Mouse (Mus musculus): Measurements from ENCODE around the gene Rab11fip5. TPM values are rescaled to one million over a fixed set of nuclear protein-coding genes. Genes with fewer than 3 reads are reported as not detected.

The Rab11fip5 gene
- polyA plus RNA-seq, 1 experiment from 2014 or later = 9.0 TPM

DNA sequence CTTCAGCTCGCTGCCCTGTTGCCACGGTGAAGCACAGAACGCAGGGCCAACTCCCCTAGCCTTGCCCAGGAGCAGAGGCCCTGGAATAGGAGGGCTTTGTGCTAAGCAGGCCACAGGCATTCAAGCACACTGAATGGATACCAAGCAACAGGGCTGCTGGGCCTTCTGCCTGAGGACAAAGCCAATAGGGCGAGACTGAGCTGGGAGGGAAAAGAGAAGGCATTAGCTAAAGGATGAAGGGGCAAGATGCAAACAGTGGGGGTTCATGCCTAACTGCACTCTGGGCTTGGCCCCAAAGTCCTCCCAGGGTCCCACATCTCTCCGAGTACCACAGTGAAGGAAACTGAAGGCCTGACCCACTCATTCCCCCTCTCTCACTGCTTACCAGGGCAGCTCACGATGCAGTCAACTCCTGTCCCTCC is 54.0 kb downstream of the Rab11fip5 start:
- Histone ChIP-seq H3K27me3 (ENCODE audit: insufficient read depth, poor library complexity, severe bottlenecking) (no peaks in the 10 kb centered on the region), H3K27ac (no peak overlapping the region), H3K4me3 (no peak overlapping the region), H3K36me3 (no peaks in the 10 kb centered on the region), H3K9me3 (no peaks in the 10 kb centered on the region), H3K4me1 (no peaks in the 10 kb centered on the region)
- no peak for DNase-seq (ENCODE audit: low spot score)
- WGBS = 84% methylated on average over 6 of the region's 6 CpGs

DNA sequence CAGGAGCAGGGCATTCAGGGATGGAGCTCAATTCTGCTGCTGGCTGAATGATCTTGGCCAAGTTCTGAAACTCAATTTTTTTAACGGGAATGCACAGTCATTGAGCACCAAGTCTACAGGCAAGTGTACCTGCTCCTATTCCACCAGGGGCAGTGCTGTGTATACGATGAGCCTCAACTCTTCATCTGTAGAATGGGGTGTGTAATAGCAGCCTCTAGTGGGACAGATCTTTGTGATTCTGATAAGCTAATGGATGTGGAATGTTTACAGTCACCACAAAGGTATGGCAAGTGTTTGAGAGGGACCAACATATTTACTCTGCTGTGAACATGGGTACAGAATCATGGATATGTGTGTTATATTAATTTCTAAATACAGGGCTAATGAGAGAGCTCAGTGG is 58.2 kb downstream of the Rab11fip5 start:
- Histone ChIP-seq H3K27ac (no peak overlapping the region), H3K4me1 (no peaks in the 10 kb centered on the region), H3K27me3 (ENCODE audit: insufficient read depth, poor library complexity, severe bottlenecking) (no peaks in the 10 kb centered on the region), H3K36me3 (no peaks in the 10 kb centered on the region), H3K9me3 (no peaks in the 10 kb centered on the region), H3K4me3 (no peak overlapping the region)
- 80% methylated on average over 2 of the region's 2 CpGs for WGBS
- no peak for DNase-seq (ENCODE audit: low spot score)

DNA sequence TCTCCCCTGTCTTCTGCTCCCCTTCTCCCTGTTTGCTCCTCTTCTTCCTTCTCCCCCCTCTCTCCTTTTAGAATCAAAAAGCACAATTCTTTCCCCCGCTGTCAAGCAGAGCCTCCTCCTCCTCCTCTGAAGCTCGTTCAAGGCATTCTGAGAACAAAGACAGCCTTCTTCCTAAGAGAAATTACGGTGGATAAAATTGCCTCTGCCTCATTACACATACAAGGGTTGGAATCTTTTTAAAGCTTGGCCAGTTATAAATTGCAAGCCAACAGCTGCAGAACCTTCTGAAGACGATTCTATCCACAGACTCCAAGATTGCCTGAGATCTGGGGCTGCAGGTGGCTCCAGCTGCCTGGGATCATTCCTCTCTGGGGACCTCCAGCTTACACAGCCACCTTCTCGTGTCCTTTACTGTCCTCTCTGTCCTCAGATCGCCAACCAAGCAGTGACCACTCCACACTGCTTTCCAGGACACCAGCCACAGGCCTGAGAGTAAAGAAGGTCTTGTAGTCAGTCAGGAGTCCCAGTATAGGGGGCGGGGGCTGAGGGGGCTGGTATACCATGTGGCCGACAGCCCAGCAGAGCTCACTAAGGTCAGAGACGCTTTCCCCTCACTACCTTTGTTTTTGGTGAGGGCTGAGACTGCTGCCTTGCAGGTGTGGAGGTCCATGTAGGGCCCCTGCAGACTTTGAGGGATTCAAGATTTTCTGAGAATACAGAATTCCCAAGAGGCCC is 60.2 kb downstream of the Rab11fip5 start:
- 62% methylated on average over 9 of the region's 9 CpGs for WGBS
- no peaks in the 10 kb centered on the region for H3K36me3 ChIP-seq
- no peaks in the 10 kb centered on the region for H3K4me1 ChIP-seq
- no peaks in the 10 kb centered on the region for H3K9me3 ChIP-seq
- peak overlapping the region; percentile 16; the same call in 1 of the 2 replicates for H3K27ac ChIP-seq
- no peaks in the 10 kb centered on the region for H3K27me3 ChIP-seq (ENCODE audit: insufficient read depth, poor library complexity, severe bottlenecking)
- DNase-seq (ENCODE audit: low spot score) = no peak
- H3K4me3 ChIP-seq = no peak overlapping the region

DNA sequence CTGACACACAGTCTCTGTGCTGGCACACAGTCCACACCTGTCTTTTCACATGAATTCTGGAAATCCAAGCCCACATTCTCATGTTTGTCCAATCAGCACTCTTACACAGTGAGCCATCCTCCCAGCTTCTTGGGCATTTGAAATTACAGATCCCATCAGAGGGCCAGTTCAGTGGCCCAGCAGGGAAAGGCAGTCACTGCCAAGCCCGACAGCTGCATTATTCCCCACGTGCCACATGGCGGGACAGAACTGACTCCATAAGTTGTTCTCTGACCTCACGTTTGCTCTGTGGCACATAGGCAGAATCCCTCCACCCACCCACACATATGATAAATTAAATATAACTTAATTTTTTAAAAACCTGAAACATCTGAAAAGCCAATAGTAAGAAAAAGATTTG is 66.5 kb downstream of the Rab11fip5 start:
- H3K9me3 ChIP-seq = no peaks in the 10 kb centered on the region
- no peaks in the 10 kb centered on the region for H3K27me3 ChIP-seq (ENCODE audit: insufficient read depth, poor library complexity, severe bottlenecking)
- no peaks in the 10 kb centered on the region for H3K36me3 ChIP-seq
- H3K4me1 ChIP-seq = peaks cover 7% of the 10 kb centered on the region; the same call in 1 of the 2 replicates
- 84% methylated on average over 4 of the region's 4 CpGs for WGBS
- DNase-seq (ENCODE audit: low spot score) = no peak
- no peak overlapping the region for H3K27ac ChIP-seq
- H3K4me3 ChIP-seq = no peak overlapping the region

DNA sequence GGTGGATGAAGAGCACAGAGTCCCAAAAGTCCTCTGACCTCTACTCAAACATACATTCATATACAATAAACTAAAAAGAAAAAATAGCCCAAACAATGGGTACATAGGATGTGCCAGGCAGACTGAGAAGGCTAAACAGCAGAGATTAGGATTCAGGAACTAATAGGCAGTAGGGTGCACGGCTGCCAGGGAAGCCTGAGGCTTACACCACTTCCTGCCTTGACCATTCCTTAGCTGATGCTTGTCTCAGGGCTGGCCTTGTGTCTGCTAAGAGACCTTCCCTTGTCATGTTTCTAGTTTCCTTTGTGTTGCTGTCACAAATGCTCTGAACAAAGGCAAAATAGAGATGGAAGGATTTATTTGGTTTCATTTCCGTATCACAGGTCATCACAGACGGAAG is 68.1 kb downstream of the Rab11fip5 start:
- no peaks in the 10 kb centered on the region for H3K27me3 ChIP-seq (ENCODE audit: insufficient read depth, poor library complexity, severe bottlenecking)
- no peak overlapping the region for H3K27ac ChIP-seq
- WGBS = 80% methylated on average over 3 of the region's 3 CpGs
- no peak overlapping the region for H3K4me3 ChIP-seq
- peaks cover 10% of the 10 kb centered on the region; the same call in 1 of the 2 replicates for H3K4me1 ChIP-seq
- no peaks in the 10 kb centered on the region for H3K36me3 ChIP-seq
- DNase-seq (ENCODE audit: low spot score) = no peak
- no peaks in the 10 kb centered on the region for H3K9me3 ChIP-seq

DNA sequence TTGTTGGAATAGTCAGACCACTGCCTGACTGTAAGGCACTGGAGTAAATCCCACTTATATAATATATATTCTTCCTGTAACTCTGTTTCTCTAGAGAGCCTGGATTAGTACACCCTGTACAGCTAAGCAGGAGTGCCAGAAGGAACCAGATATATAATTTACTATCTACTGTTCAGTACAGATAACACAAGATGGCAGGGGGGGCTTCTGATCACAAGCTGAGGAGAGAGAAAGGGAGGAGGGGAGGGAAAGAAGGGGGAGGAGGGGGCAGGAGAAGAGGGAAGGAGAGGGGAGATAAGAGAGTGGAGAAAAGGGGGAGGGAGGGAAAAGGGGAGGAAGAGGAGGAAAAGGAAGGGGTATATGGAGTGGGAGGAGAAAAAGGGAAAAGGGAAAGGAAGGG is 68.6 kb downstream of the Rab11fip5 start:
- Histone ChIP-seq H3K9me3 (no peaks in the 10 kb centered on the region), H3K4me3 (no peak overlapping the region), H3K27me3 (ENCODE audit: insufficient read depth, poor library complexity, severe bottlenecking) (no peaks in the 10 kb centered on the region), H3K36me3 (no peaks in the 10 kb centered on the region), H3K4me1 (peaks cover 10% of the 10 kb centered on the region; the same call in 1 of the 2 replicates), H3K27ac (no peak overlapping the region)
- DNase-seq (ENCODE audit: low spot score) = no peak

DNA sequence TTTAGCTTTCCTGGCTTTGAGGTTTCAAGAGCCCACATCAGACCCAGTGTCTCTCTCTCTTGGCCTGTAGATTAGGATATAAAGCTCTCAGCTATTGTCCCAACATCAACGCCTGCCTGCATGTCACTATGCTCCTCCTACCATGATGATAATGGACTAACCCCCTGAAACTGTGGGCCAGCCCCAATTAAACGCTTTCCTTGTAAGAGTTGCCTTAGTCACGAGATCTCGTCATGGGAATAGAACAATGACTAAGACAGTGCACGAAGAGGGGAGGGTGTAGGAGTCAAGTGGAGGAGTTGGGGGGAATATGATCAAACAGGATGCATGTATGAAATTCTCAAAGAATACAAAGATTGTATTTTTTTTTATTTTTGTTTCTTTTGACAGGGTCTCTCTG is 69.5 kb downstream of the Rab11fip5 start:
- no peak overlapping the region for H3K4me3 ChIP-seq
- H3K36me3 ChIP-seq = no peaks in the 10 kb centered on the region
- no peaks in the 10 kb centered on the region for H3K9me3 ChIP-seq
- DNase-seq (ENCODE audit: low spot score) = no peak
- peaks cover 10% of the 10 kb centered on the region; the same call in 1 of the 2 replicates for H3K4me1 ChIP-seq
- 76% methylated on average over 5 of the region's 5 CpGs for WGBS
- no peaks in the 10 kb centered on the region for H3K27me3 ChIP-seq (ENCODE audit: insufficient read depth, poor library complexity, severe bottlenecking)
- no peak overlapping the region for H3K27ac ChIP-seq

DNA sequence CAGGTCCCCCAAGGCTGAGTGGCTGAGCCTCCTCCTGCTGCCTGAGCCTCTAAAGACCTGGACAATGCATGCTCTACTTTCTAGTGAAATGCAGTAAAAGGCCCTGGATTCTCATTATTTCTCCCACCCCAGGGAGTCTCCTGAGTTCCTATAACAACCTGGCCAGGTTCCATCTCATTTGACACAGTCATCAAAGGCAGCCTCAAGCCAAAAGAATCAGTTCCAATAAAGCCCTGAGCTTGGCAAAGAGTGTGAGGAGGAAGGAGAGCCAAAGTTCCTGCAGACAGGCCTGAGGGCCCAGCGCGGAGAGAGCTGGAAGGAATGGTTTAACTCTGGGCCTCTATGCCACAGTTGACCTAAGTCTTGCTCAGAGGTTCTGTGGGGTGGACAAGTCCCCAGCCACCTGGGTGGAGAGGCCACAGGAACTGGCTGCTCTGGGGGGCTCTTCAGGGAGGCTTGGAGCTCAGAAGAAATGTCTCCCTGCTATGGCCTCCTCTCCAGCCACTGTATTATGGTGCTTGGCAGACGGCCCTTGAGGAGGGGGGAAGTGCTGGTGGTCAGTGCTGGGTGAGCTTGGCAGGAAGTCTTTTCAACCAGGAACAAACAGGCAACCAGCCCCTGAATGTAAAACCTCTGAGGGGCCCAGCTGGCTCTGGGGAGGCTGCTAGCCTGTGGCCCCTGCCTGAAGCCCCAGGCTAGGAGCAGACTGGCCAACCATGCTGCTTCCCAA is 71.9 kb downstream of the Rab11fip5 start:
- no peak overlapping the region for H3K4me3 ChIP-seq
- WGBS = 66% methylated on average over 3 of the region's 3 CpGs
- H3K27ac ChIP-seq = no peak overlapping the region
- no peak for DNase-seq (ENCODE audit: low spot score)
- no peaks in the 10 kb centered on the region for H3K36me3 ChIP-seq
- no peaks in the 10 kb centered on the region for H3K27me3 ChIP-seq (ENCODE audit: insufficient read depth, poor library complexity, severe bottlenecking)
- H3K4me1 ChIP-seq = peaks cover 10% of the 10 kb centered on the region; the same call in 1 of the 2 replicates
- H3K9me3 ChIP-seq = no peaks in the 10 kb centered on the region

DNA sequence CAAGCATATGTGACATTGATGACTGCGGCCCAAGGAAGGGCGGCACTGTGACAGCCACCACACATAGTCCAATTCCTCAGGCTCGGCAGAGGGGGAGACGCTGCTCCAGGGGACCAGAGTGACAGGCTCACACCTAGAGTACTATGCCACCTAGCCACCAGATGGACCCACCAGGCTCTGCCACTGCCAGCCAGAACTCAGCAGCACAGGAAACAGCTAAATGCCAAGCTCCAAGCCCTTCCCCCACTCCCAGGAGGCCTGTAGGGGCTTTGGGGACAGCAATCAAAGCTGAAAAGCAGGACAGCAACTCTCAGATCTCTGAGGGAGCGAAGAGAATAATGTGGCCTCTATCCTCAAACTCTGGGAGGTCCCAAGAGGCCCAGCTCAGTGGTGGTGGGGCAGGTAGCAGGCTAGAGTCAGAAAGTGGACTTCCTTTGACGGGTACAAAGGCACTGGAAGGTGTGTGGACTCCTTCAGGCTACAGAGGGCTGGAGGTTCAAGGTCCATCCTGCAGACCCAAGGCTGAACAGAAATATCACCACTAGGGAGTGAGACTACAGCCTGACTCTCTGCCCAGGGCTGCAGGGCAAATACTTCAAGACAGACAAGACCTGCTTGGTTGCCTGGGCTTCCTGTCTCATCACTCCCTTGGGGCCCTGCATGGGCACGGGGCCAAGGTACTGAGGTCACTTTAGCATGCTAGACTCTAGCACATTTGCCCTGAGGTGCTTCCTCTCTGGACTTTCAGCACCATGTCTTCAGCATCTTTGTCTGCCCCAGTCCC is 78.9 kb downstream of the Rab11fip5 start:
- DNase-seq (ENCODE audit: low spot score) = no peak
- WGBS = 74% methylated on average over 7 of the region's 7 CpGs

DNA sequence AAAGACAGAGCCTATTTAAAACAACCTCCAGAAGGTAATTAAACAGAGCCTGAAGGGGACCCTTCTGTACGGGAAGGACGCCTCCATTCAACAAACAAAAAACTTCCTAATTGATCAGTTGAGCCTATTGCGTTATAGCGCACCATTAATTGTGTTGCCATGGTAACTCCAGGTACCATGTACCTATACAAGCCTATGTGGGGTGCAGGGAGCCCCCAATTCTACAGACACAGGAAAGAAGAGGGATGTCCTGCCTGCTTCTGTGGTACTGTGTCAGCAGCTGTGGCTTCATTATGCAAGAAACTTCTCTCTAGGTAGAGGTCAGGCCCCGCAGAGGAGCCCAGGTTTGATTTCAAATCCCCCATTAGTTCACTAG is 80.4 kb downstream of the Rab11fip5 start:
- H3K4me1 ChIP-seq = peaks cover 11% of the 10 kb centered on the region
- no peak for DNase-seq (ENCODE audit: low spot score)
- no peaks in the 10 kb centered on the region for H3K27me3 ChIP-seq (ENCODE audit: insufficient read depth, poor library complexity, severe bottlenecking)
- H3K4me3 ChIP-seq = no peak overlapping the region
- H3K9me3 ChIP-seq = no peaks in the 10 kb centered on the region
- H3K36me3 ChIP-seq = no peaks in the 10 kb centered on the region
- no peak overlapping the region for H3K27ac ChIP-seq
- WGBS = 83% methylated on average over 5 of the region's 5 CpGs

More for the DNA sequence above, 78.9 kb downstream of the Rab11fip5 start:
- Histone ChIP-seq H3K27me3 (ENCODE audit: insufficient read depth, poor library complexity, severe bottlenecking) (no peaks in the 10 kb centered on the region), H3K4me1 (peaks cover 11% of the 10 kb centered on the region), H3K4me3 (no peak overlapping the region), H3K36me3 (no peaks in the 10 kb centered on the region), H3K27ac (no peak overlapping the region), H3K9me3 (no peaks in the 10 kb centered on the region)

DNA sequence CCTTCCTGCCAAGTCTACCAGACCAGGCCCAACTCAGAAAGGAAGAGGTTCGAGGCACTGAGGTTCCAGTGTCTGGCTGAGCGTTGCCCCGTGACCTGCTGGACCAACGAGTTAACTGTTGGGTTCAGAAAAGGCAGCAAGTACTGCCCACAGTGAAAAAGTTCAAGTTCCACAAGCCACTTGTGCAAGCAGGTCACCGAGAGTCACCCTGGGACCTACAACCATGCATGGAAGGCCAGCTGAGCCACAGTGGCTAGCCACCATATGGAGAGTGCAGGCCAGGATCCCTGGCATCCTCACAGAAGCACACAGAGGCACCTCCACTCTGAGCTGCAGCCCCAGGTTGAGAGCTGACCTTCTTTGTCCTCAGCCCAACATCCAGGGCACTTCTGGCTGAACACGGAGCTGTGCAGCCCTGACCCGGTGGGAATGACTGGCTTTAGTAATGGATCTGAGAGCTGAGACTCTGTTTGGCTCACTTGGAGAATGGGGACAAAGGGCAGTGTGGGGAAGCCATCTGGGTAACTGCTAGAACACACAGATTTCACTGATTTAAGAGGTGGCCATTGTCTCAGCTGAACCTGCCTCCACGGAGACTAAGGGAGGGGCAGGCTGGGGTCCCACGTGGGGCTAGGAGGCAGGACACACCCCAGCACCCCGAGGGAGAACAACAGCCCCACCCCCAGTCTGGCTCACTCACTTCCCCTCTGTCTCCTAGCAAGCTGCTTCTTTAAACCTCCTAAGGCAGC is 81.0 kb downstream of the Rab11fip5 start:
- Histone ChIP-seq H3K27ac (no peak overlapping the region), H3K9me3 (no peaks in the 10 kb centered on the region), H3K4me1 (peaks cover 11% of the 10 kb centered on the region), H3K27me3 (ENCODE audit: insufficient read depth, poor library complexity, severe bottlenecking) (no peaks in the 10 kb centered on the region), H3K4me3 (no peak overlapping the region), H3K36me3 (no peaks in the 10 kb centered on the region)
- WGBS = 64% methylated on average over 10 of the region's 10 CpGs
- no peak for DNase-seq (ENCODE audit: low spot score)

Measured in heart, embryonic 10.5 days (tissue).